Mouse (Mus musculus): Measurements from ENCODE around the gene Cyp2b10. TPM values are rescaled to one million over a fixed set of nuclear protein-coding genes. Genes with fewer than 3 reads are reported as not detected.

Cyp2b10 gene
- total and polyA plus RNA-seq, 3 experiments, result not detected

DNA sequence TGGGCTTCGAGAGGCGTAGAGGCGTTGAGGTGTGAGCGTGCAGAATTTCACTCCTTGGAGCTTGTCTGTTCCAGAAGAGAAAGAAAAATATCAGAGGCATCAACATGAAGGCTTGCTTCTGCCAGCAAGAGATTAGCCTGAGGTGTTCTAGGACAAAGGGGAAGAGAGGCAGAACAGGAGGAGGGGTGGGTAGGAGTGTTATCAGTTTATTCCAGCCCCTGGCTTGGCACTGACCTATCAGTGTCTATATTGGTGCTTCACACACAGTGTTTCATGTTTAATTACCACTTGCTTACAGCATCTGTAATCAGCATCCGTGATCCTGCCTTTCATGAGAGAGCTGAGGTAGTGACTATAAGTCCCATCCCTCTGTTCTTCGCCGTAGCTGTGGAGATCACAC, 644 bp downstream of the Cyp2b10 start:
- Histone ChIP-seq H3K79me2 (replicated peaks; ENCODE audit: control insufficient read depth, extremely low read depth, insufficient read depth, poor library complexity, severe bottlenecking) (no peaks in the 10 kb centered on the region), H3K4me3 (replicated peaks in 1 of 3; ENCODE audit: low read depth in 2 of 3, low read length in 2 of 3, poor library complexity in 1 of 3) (no peak overlapping the region), H3K4me1 (ENCODE audit: control insufficient read depth in 1 of 2, insufficient read depth in 2 of 2) (no peaks in the 10 kb centered on the region), H3K9me3 (replicated peaks; ENCODE audit: low read length) (peaks cover 2% of the 10 kb centered on the region), H3K27me3 (replicated peaks) (peaks cover 83% of the 10 kb centered on the region), H3K27ac (ENCODE audit: insufficient read depth, low read depth) (no peak overlapping the region), H3K9ac (ENCODE audit: insufficient read depth, low read depth) (no peak overlapping the region), H3K36me3 (replicated peaks in 1 of 2; ENCODE audit: control insufficient read depth in 1 of 2, insufficient read depth in 1 of 2, low read length in 1 of 2) (no peaks in the 10 kb centered on the region), H3K4me2 (ENCODE audit: insufficient read depth, low read depth, poor library complexity, severe bottlenecking) (no peak overlapping the region)
- in situ Hi-C loops (cut with MboI; ENCODE audit: low pct_ligation_motif_present, low pct_unique_long_range_greater_than_20kb, low sequenced_read_pairs), result no loop called here
- no peak for DNase-seq (ENCODE audit: extremely low read depth)
- TF ChIP-seq POLR2AphosphoS2 (IDR thresholded peaks at IDR 0.05; ENCODE audit: low read depth, low read length) (no peak), MAX (IDR thresholded peaks at IDR 0.05; ENCODE audit: low read length) (no peak), E2F4 (IDR thresholded peaks at IDR 0.05; ENCODE audit: insufficient replicate concordance, low read depth, low read length) (no peak), JUN (IDR thresholded peaks at IDR 0.05; ENCODE audit: insufficient read depth, low read depth, low read length) (no peak), JUND (conservative IDR thresholded peaks at IDR 0.05; ENCODE audit: low read depth, low read length) (no peak), TBP (conservative IDR thresholded peaks at IDR 0.05; ENCODE audit: low read depth, low read length) (no peak), CTCF (conservative IDR thresholded peaks at IDR 0.05 in 1 of 2, IDR thresholded peaks at IDR 0.05 in 1 of 2; ENCODE audit: low read depth in 2 of 2, low read length in 2 of 2) (no peak), SMC3 (IDR thresholded peaks at IDR 0.05; ENCODE audit: low read depth, low read length) (no peak), SIN3A (IDR thresholded peaks at IDR 0.05; ENCODE audit: low read length) (no peak), ZNF384 (IDR thresholded peaks at IDR 0.05; ENCODE audit: low read depth, low read length) (no peak), MAFK (IDR thresholded peaks at IDR 0.05; ENCODE audit: insufficient replicate concordance, low read length) (no peak), BHLHE40 (IDR thresholded peaks at IDR 0.05; ENCODE audit: low read depth, low read length) (no peak), CHD1 (IDR thresholded peaks at IDR 0.05; ENCODE audit: low read depth, low read length) (no peak), RAD21 (IDR thresholded peaks at IDR 0.05; ENCODE audit: low read depth, low read length) (no peak), NELFE (IDR thresholded peaks at IDR 0.05; ENCODE audit: low read depth, low read length) (no peak)
- dilution Hi-C loops (cut with MboI; ENCODE audit: extremely low pct_ligation_motif_present, extremely low pct_unique_long_range_greater_than_20kb, low sequenced_read_pairs), result no loop called here

DNA sequence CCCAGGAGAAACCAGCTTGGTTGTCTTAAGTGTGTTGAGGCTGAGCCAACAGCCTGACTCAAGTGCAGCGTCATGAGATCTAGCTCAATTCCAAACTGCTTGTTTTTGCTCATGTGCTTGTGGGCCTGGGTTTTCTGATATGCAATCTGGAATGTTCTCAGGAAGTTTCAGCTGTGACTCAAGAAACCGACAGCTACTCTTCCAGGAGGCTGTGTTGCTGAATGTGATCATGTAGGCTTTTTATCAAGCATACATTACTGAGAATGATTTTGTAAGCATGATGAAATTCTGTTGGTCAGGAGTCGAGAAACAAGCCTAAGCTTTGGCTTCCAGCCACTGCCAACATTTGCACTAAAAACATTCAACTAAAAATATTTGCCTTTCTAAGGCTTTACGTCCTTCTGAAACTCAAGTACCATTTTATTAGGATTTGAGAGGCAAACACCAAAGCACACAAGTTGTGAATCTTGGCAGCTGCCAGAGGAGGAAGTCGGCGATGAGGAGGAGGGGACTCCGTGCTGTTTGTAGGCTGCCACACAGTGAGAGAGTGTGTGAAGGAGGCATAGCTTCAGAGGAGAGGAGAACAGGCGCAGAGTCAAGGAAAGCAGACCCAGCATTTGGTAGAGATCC, 4.8 kb downstream of the Cyp2b10 start:
- H3K27me3 ChIP-seq (replicated peaks), result peaks cover 64% of the 10 kb centered on the region
- no peaks in the 10 kb centered on the region; a peak in 1 of 4 replicates for H3K4me1 ChIP-seq (ENCODE audit: control insufficient read depth in 1 of 2, insufficient read depth in 2 of 2)
- DNase-seq (ENCODE audit: extremely low read depth), result no peak
- H3K4me2 ChIP-seq (ENCODE audit: insufficient read depth, low read depth, poor library complexity, severe bottlenecking), result no peak overlapping the region
- no peak overlapping the region for H3K27ac ChIP-seq (ENCODE audit: insufficient read depth, low read depth)
- TF ChIP-seq ETS1 (conservative IDR thresholded peaks at IDR 0.05; ENCODE audit: low read depth, low read length) (no peak), CHD1 (IDR thresholded peaks at IDR 0.05; ENCODE audit: low read depth, low read length) (no peak), IRF4 (IDR thresholded peaks at IDR 0.05; ENCODE audit: low read depth, low read length) (no peak), BHLHE40 (IDR thresholded peaks at IDR 0.05; ENCODE audit: low read depth, low read length) (no peak), RAD21 (IDR thresholded peaks at IDR 0.05; ENCODE audit: low read depth, low read length) (no peak), POLR2A (IDR thresholded peaks at IDR 0.05; ENCODE audit: low read depth, low read length) (no peak), SMC3 (IDR thresholded peaks at IDR 0.05; ENCODE audit: low read depth, low read length) (no peak), CTCF (conservative IDR thresholded peaks at IDR 0.05 in 1 of 2, IDR thresholded peaks at IDR 0.05 in 1 of 2; ENCODE audit: low read depth in 2 of 2, low read length in 2 of 2) (no peak), MAFK (IDR thresholded peaks at IDR 0.05; ENCODE audit: insufficient replicate concordance, low read length) (no peak)
- H3K9ac ChIP-seq (ENCODE audit: insufficient read depth, low read depth), result no peak overlapping the region
- H3K79me2 ChIP-seq (replicated peaks; ENCODE audit: control insufficient read depth, extremely low read depth, insufficient read depth, poor library complexity, severe bottlenecking), result no peaks in the 10 kb centered on the region
- no peaks in the 10 kb centered on the region for H3K36me3 ChIP-seq (replicated peaks in 1 of 2; ENCODE audit: control insufficient read depth in 1 of 2, insufficient read depth in 1 of 2, low read length in 1 of 2)
- dilution Hi-C loops (cut with MboI; ENCODE audit: extremely low pct_ligation_motif_present, extremely low pct_unique_long_range_greater_than_20kb, low sequenced_read_pairs) (no loop called here), in situ Hi-C loops (cut with MboI; ENCODE audit: low pct_ligation_motif_present, low pct_unique_long_range_greater_than_20kb, low sequenced_read_pairs) (no loop called here)
- peaks cover 8% of the 10 kb centered on the region for H3K9me3 ChIP-seq (replicated peaks; ENCODE audit: low read length)
- no peak overlapping the region for H3K4me3 ChIP-seq (replicated peaks in 1 of 3; ENCODE audit: low read depth in 2 of 3, low read length in 2 of 3, poor library complexity in 1 of 3)
